Mouse (Mus musculus) frontal cortex, adult (tissue): ENCODE data around the gene Srgap3.

Experiments
- ATAC-seq: cut with Nextera tagmentation; 2 replicates; pipeline ENCODE4 v1.9.2; 2017; ENCODE audit warnings: mild to moderate bottlenecking, moderate library complexity, mixed read lengths; ENCODE audit not compliant: low TSS enrichment

Gene Srgap3

DNA sequence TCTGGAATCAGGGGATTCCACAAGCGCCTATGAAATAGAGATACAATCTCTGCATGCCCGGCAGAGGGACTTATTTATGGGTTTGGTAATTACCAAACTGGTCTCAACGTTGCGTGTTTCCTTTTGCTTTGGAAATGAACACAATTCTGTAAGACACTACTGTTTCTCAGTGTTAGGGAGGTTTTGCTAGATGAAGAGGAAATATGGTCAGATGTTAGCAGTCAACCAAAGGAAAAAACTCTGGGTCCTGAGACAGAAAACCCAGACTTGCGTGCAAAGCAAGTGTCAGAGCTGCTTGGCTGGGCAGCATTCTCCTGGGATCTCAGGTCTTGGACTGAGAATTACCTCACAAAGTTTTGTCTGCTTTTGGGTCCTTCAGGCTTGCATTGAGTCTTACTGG lies 34.5 kb downstream of the Srgap3 start:
- ATAC-seq, result no peak

DNA sequence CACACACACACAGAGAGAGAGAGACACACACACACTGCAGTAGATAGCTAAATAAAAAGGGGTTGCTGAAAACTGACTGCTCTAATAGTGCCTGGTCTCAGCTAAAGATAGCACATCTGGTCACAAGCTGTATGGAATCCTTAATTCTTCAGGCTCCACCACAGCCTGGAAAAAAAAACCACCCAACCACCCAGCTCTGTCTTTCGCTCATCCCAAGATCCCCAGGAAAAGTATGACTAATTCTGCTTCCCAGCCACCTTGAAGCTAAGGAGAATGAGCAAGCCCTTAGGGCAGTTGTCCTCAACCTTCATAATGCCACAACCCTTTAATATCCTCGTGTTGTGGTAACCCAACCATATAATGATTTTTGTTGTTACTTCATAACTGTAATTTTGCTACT lies 37.4 kb downstream of the Srgap3 start:
- no peak for ATAC-seq

DNA sequence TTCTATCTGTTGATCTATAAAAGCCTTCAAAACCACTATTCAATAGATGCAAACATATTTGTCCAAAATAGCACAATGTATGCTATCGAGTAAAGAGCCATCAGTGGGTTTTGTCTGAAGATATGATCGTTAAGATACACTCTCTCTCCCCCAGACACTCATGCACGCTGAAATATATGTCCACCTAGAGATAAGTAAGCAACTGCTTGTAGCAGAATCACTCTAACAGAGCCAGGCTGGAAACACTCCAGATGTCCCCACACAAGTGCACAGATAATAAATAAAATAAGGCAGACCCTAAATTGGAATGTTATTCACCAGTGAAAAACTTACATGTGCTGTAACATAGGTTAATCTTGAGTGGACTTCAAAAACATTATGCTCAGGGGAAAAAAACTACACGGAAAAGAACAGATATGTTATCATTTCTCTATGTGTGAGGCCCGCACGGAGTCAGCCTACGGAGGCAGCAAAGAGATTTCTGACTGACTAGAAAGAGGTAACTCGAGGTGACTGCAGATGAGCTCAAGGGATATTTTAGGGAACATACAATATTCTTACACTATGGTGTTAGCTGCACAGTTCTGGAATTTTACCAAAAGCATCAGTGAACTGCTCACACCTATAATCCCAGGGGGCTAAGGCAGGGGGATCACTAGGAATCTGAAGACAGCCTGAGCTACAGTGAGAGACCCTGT lies 39.0 kb downstream of the Srgap3 start:
- peak; percentile 62; the same call in 1 of the 2 replicates for ATAC-seq

DNA sequence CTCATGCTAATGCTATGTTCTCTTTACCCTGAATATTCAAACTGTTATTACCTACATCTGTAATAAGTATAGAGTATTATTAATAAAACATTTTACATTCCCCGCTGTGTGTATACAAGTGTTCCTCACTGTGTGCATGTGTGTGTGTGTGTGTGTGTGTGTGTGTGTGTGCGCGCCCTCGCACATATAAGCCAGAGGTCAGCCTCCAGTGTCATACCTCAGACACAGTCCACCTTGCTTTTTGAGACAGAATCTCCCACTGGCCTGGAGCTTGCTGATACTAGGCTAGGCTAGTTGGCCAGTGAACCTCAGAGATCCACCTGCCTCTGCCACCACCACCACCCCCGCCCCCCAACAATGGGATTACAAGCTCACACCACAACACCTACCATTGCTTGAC lies 43.3 kb downstream of the Srgap3 start:
- ATAC-seq, result no peak

DNA sequence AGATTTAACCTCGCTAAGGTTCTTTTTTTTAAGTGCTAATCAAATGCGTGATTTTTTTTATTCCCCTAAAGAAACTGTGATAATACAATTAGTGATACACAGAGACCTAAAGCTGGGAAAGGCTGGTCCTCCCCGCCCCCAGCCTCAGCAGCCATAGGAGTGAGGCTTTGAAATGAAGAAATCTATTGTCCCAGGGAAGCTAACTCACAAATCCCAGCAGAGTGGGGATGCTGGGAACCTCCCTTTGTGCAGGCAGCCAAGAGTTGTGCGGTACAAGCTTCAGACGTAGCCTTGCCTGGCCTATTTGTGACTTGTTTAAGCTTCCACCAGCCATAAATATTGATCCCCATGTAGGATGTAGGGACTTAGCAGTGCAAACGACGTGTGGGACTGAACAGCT lies 43.8 kb downstream of the Srgap3 start:
- no peak for ATAC-seq

DNA sequence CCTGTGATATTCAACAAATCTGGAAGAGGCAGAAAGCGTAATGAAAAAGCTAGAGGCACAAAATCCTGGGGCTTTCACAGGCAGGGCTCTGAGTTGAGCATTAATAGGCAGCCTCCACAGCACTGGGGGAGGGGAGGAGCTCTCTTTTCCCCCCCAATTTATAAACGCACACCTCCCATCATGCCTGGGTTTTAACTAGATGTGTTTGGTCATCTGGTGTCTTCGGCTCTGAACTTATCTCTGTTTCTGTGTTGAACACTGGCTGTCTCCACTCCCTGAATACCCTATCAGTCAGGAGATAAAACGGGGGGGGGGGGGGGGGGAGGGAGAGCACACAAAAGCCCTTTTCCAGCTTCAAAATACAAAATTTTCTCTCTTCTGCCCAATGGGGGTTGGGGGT lies 44.3 kb downstream of the Srgap3 start:
- ATAC-seq, result no peak

DNA sequence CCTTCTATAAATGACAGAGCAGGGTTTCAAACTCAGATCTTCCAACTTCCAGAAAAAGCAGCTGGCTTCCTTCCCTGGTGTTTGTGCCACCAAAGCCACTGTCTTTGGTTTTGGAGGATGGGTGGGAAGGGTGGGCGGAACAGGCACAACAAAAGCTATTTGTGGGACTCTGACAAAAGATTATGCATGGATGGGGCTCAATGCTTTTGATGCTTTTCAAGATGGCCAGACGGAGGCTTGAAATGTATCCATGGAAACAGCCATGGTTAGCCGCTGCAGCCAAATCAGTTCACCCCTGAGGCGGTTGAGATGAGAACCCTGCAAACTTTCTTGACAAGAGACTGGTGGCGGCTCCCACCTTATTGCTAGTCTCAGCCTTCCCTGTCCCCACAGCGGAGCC lies 46.8 kb downstream of the Srgap3 start:
- peak; percentile 38 for ATAC-seq

DNA sequence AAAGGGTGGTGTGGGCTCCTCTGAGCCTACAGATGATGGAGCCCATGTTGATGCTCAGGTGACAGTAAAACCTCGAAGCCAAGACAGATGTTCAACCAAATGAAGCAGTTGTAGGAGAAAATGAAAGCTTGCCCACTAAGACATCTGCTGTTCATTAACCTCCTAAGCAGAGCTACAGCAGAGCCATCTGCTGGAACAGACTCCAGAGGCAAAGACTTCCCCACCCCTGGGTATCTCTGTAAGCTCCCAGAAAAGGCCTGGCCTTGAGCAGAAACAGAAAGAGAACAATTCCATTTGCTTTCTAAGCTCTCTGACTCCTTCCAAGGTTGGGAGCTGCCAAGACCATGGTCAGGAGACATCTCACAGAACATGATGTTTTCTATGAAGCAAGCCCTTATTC lies 47.4 kb downstream of the Srgap3 start:
- ATAC-seq, result peak; percentile 38

DNA sequence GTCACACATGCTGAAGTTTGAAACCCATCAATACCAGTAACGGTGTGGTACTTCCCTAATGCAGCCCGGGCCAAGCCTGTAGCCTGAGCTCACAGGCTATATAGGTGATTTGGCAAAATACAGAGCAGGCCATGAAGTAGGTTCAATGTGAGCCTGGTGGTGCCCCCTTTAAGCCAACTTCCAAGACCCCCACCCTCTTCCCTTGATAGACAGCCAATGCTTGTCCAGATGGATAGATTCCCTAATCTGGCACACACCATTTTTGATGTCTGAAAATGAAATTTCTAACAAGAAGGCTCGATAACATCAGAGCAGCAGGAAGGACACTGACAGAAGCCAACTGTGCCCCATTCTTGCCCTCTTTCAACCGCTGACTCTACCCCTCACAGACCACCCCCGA lies 47.8 kb downstream of the Srgap3 start:
- ATAC-seq, result no peak

DNA sequence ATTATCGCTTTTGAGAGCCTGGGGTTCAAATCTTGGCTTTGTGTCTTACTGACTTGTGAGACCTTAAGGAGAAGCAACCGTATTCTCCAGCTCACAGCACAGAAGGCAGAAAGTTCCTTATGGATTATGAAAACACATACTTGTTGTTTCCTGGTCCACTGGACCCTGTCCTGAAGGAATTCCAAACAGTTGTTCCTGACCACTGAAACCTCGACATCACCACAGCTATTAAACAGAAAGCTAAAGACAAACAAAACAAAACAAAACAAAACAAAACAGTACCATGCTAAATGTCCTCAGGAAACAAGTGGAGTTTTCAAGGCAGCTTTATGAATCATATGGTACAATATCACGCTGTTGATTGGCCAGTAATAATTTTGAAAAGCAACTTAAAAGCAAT lies 48.6 kb downstream of the Srgap3 start:
- ATAC-seq, result no peak

DNA sequence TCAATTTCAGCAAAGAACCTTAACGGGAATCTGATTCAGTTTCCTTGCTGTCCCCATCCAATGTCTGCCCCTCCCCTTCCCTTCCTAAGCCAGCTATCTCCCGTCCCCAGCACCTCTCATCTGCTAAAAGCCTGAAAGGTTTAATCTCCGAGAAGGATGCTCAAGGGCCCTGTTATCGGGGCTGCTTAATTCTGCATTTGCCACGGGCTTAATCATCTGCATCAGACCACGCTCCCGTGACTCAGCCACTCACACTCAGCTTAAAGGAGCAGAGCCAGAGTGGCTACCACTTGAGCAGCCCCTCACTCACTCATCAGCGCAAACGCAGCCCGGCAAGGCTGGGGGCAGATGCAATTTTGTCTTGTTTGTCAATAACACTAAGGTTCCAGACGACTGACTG lies 50.7 kb downstream of the Srgap3 start:
- no peak for ATAC-seq

DNA sequence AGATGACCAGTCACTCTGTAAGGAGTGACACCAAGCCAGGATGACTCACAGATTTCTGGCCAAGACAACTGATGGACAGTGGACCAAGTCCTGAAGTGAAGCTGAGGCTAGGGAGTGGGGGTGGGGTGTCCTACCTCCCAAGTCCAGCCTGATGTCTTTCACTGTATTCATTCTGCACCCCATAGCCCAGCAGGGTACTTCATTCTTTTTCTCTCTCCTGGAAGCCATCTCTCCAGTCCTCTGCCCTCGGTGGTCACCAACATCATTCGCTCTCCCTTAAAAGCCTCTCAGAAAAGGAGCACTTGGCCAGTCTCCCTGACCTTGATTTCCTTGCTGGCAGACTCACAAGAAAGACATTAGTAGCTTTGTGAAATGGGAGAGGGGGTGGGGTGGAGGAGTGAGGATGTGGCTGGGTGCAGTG lies 56.7 kb downstream of the Srgap3 start:
- ATAC-seq, result no peak

DNA sequence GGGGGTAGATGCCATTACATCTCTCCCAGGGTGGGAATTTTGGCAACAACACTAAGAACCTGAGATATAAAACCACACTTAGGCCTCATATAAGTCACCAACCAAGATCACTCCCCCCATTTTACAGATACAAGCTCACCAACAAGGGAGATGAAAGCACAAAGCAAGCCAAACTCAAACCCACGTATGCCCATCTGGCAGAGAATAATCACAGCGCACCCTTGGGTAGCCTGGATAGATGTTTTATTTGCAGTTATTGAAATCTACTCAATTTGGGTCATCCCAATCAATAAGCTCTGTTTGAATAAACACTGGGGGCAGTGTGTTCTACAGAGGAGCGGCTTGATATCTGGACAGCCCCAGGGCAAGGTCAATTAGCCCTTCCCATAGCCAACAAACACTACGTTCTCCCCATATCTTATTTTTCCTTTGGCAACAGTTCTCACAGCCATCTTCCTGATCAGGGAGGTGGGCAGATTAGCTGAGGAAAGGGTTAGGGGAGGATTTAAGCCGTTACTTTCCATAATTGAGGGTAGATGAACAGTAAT lies 63.4 kb downstream of the Srgap3 start:
- ATAC-seq, result no peak

DNA sequence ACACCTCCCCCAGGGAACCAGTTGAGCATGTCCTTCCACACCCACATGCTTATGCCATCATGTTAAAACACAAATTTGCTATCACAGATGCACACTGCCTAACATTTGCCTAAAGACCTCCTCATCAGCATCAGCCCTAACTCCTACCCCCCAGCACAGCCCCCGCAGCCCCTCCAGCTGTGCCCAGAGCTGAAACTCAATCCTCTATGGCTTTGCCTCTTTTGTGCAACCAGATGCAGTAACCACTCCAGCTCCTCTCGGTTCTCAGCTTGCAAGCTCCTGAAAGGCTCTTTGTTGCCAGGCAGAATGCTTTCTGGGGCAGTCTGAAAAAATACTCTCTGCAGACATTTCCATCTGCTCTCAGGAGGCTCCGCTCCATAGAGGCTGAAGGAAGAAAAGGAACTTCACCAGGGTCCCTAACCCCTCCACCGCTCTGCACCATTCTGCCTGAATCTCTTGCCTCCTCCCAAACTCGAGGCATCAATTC lies 67.0 kb downstream of the Srgap3 start:
- peak; percentile 72 for ATAC-seq

DNA sequence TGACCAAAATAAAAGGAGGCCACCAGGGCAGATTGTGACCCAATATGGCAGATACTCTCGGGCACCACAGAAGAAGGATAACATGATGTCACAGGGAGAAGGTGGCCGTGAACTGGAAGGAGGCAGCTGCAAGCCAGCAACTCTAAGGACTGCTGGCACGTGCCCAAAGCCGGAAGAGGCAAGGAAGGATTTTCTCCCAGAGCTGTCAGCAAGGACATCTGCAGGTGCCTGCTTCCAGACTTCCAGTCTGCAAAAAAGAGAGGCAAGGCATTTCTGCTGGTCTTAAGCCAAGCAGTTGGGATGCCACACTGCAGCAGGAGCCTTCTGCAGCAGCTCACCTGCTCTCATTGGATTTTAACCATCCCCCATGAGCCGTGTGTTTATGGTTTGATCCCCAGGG lies 67.9 kb downstream of the Srgap3 start:
- ATAC-seq, result peak; percentile 14; the same call in 1 of the 2 replicates

DNA sequence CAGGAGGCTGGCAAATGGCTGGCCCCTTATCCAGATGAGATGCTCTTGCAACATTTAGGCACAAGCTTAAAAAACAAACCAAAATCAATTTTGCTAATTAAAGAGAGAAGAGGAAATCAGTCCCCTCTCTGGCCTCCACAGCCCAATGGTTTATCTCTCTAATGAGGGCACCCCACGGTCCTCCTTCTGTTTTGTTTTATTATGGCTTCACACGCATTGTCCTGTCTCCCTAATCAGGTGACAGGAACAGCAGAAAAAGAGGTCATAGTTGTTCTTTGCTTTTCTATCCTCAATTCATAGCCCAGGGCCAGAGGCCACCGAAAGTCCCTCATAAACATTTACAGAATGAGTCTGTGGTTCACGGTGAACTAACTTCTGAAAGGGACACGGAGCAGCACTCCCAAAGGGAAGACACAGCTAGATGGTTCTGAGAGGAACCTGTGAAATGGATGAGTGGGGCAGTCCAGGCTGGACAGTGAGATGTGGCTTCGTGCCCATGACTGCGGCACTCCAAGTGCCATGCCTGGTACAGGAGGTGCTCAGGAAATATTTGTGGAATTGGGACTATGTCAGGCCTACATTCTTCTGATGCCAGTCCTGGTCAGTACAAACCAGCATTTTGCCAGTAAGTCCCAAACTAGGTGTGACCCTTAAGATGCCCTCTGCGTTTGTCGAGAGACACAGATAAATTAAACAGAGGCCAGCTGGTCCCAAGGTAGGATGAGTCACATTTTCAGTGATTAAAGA lies 73.8 kb downstream of the Srgap3 start:
- no peak for ATAC-seq

DNA sequence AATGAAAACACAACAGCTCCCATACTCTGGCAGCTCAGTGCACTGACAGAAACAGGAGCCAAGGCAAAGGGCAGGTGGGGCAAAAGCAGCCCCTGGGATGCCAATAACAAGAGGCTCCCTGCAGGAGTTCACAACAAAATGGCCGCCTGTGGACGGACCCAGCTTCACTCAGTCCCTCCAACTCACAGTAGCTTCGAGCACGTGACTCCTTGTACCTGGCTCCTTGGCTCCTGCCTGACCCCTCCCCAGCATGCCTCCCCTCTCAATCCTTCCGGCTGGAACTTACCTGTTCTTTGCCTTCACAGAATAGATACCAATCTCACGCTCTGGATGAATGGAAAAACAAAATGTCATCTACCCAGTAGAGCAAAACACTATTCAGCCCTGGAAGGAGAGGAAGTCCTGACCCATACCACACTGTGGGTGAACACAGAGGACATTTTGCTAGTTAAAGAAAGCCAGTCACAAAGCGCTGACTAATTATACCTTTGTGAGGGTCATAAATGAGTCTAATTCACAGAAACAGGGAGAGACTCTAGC lies 75.8 kb downstream of the Srgap3 start:
- ATAC-seq, result no peak

DNA sequence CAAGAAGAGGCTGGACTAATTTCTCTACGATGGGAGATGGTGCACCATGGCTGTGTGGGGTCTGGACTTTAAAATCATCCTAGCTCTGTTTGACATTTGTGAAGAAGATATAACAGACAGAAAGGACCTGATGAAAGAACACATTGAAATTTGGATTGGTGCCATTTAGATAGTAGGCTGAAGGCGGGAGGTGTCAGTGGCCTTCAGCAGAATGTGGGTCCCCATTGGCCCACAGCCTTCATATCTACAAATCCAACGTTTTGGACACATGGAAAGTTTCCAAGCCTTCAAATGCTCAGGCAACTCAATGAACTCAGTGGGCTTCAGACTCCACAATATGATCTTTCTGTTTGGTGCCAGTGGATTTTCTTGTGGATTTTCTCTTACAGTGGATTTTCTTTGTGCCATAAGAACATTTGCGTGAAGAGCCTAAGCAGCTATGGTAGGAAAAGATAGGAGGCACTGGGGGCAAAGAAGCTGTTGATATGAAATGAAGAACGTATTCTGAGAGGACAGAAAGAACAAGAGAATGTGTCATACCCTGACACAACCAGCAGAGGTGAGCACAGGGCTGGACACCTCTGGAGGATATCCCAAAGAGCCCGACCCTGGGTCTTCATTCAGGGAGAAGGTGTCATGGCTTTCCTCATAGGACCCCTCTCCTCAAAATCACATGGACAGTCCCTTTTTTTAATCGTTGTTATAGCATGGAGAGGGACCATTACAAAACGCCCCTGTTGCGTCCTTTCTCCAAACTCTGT lies 78.7 kb downstream of the Srgap3 start:
- no peak for ATAC-seq

DNA sequence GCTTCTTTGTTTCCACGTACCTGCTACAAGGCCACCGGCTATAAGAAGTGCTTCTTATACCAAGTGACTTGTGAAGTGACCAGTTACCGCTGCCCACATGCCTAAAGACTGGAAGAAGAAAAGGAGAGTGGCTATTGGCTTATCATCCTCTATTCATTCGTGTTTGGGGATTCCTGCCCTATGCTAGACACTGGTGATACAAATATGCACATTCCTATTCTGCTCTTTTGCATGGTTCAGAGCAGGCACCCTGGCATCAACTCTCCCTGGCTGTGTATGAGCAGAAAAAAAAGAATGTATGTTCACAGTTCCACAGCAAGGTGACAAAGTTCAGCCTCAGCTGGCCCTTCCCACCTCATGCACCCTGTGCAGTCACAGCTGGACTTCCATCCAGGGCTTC lies 81.0 kb downstream of the Srgap3 start:
- ATAC-seq, result no peak

DNA sequence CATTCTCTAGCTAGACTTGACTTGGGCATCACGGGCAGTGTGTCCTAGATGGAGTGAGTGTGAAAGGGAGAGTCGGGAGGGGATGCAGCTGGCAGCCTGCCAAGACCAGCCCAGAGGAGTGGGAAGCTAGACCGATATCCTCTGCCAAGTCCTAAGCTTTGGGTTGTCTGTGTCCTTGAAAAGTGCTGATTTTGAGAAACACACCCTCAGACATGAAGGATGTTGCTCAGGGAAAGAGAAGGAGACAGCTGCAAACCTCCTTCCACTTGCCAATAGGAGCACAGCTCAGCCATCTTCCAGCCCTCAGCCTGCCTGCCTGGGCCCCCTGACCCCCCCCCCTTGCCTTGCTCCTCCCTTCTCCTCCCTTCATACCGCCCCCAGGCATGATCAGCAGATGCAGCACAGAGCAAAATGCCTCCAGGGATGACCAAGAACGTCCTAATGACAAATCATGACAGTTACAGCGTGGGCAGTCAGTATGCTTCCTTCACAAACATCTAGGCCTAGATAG lies 82.0 kb downstream of the Srgap3 start:
- peak; percentile 33 for ATAC-seq

DNA sequence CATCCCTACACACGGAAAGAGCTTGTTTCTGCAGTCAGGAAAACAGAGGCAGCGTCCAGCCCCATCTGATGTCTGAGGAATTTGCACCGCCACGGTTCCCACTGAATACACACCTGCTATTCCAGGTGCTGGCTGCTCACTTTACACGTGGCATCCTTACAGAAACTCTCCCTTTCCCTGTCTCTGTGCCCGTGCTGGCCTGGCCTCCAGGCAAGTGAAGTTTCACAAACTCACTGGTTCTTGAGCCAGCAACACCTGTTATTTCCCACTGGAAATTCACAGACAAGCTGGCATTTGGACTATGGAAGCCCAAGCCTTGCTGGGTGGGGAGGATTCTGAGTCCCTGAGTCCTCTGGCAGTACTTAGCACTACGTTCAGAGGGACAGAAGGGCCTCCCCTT lies 84.6 kb downstream of the Srgap3 start:
- ATAC-seq, result no peak
